Comparison of ENCODE assay signal across 19 mouse cellular contexts in genomic region chr1:121388732-121389131, GRCm38 (mm10). TPM values are rescaled to one million over a fixed set of nuclear protein-coding genes. Genes with fewer than 3 reads are reported as not detected.
DNase-seq lines count a peak whose midpoint lies in the region; ATAC-seq and TF ChIP-seq lines count a peak whose summit lies in the region.
"Had no signal": no experiment of that assay in that cellular context is flagged by ENCODE, and none has a peak within 500 bp of the region (broad histone marks: within the 10 kb centered on the region; RNA-seq: fewer than 3 reads in every experiment).

No protein-coding gene starts in this region.

- H3K4me1 ChIP-seq in forebrain, embryonic 12.5 days = peaks cover 9% of the 10 kb centered on the region
- peaks cover 10% of the 10 kb centered on the region; the same call in 1 of the 2 replicates for H3K4me1 ChIP-seq in forebrain, embryonic 14.5 days (ENCODE audit: control insufficient read depth, insufficient read depth, low read length)
- peaks cover 27% of the 10 kb centered on the region for H3K4me1 ChIP-seq in hindbrain, embryonic 14.5 days (replicated peaks; ENCODE audit: control insufficient read depth, insufficient read depth, low read length)
- peaks cover 3% of the 10 kb centered on the region for H3K4me1 ChIP-seq in hindbrain, embryonic 12.5 days
- H3K4me1 ChIP-seq: heart, embryonic 13.5 days; intestine, embryonic 15.5 days had no signal

- DNase-seq in forebrain, embryonic 14.5 days (ENCODE audit: low spot score) = no peak
- no peak for DNase-seq in hindbrain, embryonic 14.5 days (ENCODE audit: low spot score)
- no peak for DNase-seq in layer of hippocampus, adult 2 months (ENCODE audit: low spot score in 2 of 2)
- DNase-seq in layer of hippocampus, adult 9-11 months = no peak
- DNase-seq in urinary bladder, adult 18-20 months (ENCODE audit: low spot score in 2 of 2) = no peak
- DNase-seq: adrenal gland, postnatal 14 days; cerebellum, adult 11-12 months; cerebellum, adult 9-10 months; cerebellum, postnatal 25 days; gastrocnemius, postnatal 36 days; heart, adult 11 months; heart, postnatal 4 days had no signal

- H3K9me3 ChIP-seq in forebrain, embryonic 12.5 days = no peaks in the 10 kb centered on the region
- no peaks in the 10 kb centered on the region for H3K9me3 ChIP-seq in forebrain, embryonic 14.5 days (replicated peaks; ENCODE audit: control insufficient read depth, low read length)
- H3K9me3 ChIP-seq in hindbrain, embryonic 14.5 days (ENCODE audit: control insufficient read depth, low read length) = no peaks in the 10 kb centered on the region
- H3K9me3 ChIP-seq in hindbrain, embryonic 12.5 days (replicated peaks) = no peaks in the 10 kb centered on the region
- H3K9me3 ChIP-seq: heart, embryonic 13.5 days; intestine, embryonic 15.5 days had no signal

- H3K4me2 ChIP-seq in forebrain, embryonic 12.5 days = no peak overlapping the region
- no peak overlapping the region for H3K4me2 ChIP-seq in forebrain, embryonic 14.5 days (ENCODE audit: low read length)
- no peak overlapping the region for H3K4me2 ChIP-seq in hindbrain, embryonic 14.5 days (replicated peaks)
- no peak overlapping the region for H3K4me2 ChIP-seq in hindbrain, embryonic 12.5 days (replicated peaks)
- H3K4me2 ChIP-seq: heart, embryonic 13.5 days; intestine, embryonic 15.5 days had no signal

- no peaks in the 10 kb centered on the region for H3K36me3 ChIP-seq in forebrain, embryonic 12.5 days (replicated peaks)
- no peaks in the 10 kb centered on the region for H3K36me3 ChIP-seq in forebrain, embryonic 14.5 days (ENCODE audit: control insufficient read depth, insufficient read depth, low read length)
- no peaks in the 10 kb centered on the region for H3K36me3 ChIP-seq in hindbrain, embryonic 14.5 days (replicated peaks; ENCODE audit: control insufficient read depth, insufficient read depth)
- H3K36me3 ChIP-seq in hindbrain, embryonic 12.5 days = no peaks in the 10 kb centered on the region
- H3K36me3 ChIP-seq: heart, embryonic 13.5 days; intestine, embryonic 15.5 days had no signal

- no peak overlapping the region for H3K9ac ChIP-seq in forebrain, embryonic 12.5 days
- no peak overlapping the region for H3K9ac ChIP-seq in forebrain, embryonic 14.5 days (ENCODE audit: low read length)
- no peak overlapping the region for H3K9ac ChIP-seq in hindbrain, embryonic 14.5 days
- no peak overlapping the region for H3K9ac ChIP-seq in hindbrain, embryonic 12.5 days
- H3K9ac ChIP-seq: heart, embryonic 13.5 days; intestine, embryonic 15.5 days had no signal

- no peak overlapping the region for H3K4me3 ChIP-seq in forebrain, embryonic 12.5 days (replicated peaks)
- no peak overlapping the region for H3K4me3 ChIP-seq in forebrain, embryonic 14.5 days (ENCODE audit: low read depth, low read length)
- H3K4me3 ChIP-seq in hindbrain, embryonic 14.5 days (replicated peaks; ENCODE audit: low read length) = no peak overlapping the region
- no peak overlapping the region for H3K4me3 ChIP-seq in hindbrain, embryonic 12.5 days
- H3K4me3 ChIP-seq in layer of hippocampus, adult 2 months = no peak overlapping the region
- H3K4me3 ChIP-seq: heart, embryonic 13.5 days; intestine, embryonic 15.5 days had no signal

- WGBS in forebrain, embryonic 12.5 days = 51% methylated on average over 7 of the region's 7 CpGs
- 41% methylated on average over 7 of the region's 7 CpGs for WGBS in forebrain, embryonic 14.5 days
- 56% methylated on average over 7 of the region's 7 CpGs for WGBS in hindbrain, embryonic 14.5 days
- 58% methylated on average over 7 of the region's 7 CpGs for WGBS in hindbrain, embryonic 12.5 days

- no peak for TF ChIP-seq CTCF in layer of hippocampus, adult 2 months (conservative IDR thresholded peaks at IDR 0.05)

- ATAC-seq in forebrain, embryonic 12.5 days (ENCODE audit: low FRiP score) = no peak
- ATAC-seq in forebrain, embryonic 14.5 days = no peak
- no peak for ATAC-seq in hindbrain, embryonic 14.5 days (ENCODE audit: low FRiP score)
- no peak for ATAC-seq in hindbrain, embryonic 12.5 days (ENCODE audit: low FRiP score)
- ATAC-seq: activated CD4-positive, CD25-positive, alpha-beta regulatory T cell, adult 4 months; intestine, embryonic 15.5 days; Patski had no signal

- no peaks in the 10 kb centered on the region for H3K27me3 ChIP-seq in forebrain, embryonic 12.5 days
- H3K27me3 ChIP-seq in forebrain, embryonic 14.5 days (replicated peaks; ENCODE audit: control insufficient read depth, insufficient read depth, low read length) = no peaks in the 10 kb centered on the region
- no peaks in the 10 kb centered on the region for H3K27me3 ChIP-seq in hindbrain, embryonic 14.5 days (ENCODE audit: control insufficient read depth, insufficient read depth, low read length)
- H3K27me3 ChIP-seq in hindbrain, embryonic 12.5 days = no peaks in the 10 kb centered on the region
- H3K27me3 ChIP-seq: CH12.LX; heart, embryonic 13.5 days; intestine, embryonic 15.5 days; Patski had no signal

- H3K27ac ChIP-seq in forebrain, embryonic 12.5 days = 0 out of 2 replicates have a peak overlapping the region, but pooled peaks have one; percentile 8
- H3K27ac ChIP-seq in forebrain, embryonic 14.5 days (ENCODE audit: low read depth, low read length) = no peak overlapping the region
- 0 out of 2 replicates have a peak overlapping the region, but pooled peaks have one; percentile 29 for H3K27ac ChIP-seq in hindbrain, embryonic 14.5 days
- no peak overlapping the region for H3K27ac ChIP-seq in hindbrain, embryonic 12.5 days
- H3K27ac ChIP-seq in layer of hippocampus, adult 2 months = peak overlapping the region; percentile 74
- H3K27ac ChIP-seq: heart, embryonic 13.5 days; intestine, embryonic 15.5 days had no signal

RNA-seq across cellular contexts. Expression of gene Ccdc93, which starts 42.1 kb away (rescaled TPM):
- polyA plus RNA-seq in forebrain, embryonic 12.5 days (2016; fragmentation: Nextera tagmentation; extraction: Ambion mirVana) = 11.0 and 11.4 TPM in 2 replicates
- 5.8 and 8.2 TPM in 2 replicates for polyA plus RNA-seq in forebrain, embryonic 14.5 days (2014; fragmentation: Nextera tagmentation; extraction: Ambion mirVana)
- polyA plus RNA-seq in hindbrain, embryonic 14.5 days (2014; fragmentation: Nextera tagmentation; extraction: Ambion mirVana) = 10.3 and 10.6 TPM in 2 replicates
- polyA plus RNA-seq in hindbrain, embryonic 12.5 days (2016; fragmentation: Nextera tagmentation; extraction: Ambion mirVana) = 14.9 and 15.8 TPM in 2 replicates
- total RNA-seq in layer of hippocampus, adult 2 months (2021) = 10 to 100 TPM; 30.1 to 32.4 TPM

RNA-seq across cellular contexts. Expression of gene Insig2, which starts 56.3 kb away (rescaled TPM):
- polyA plus RNA-seq in forebrain, embryonic 12.5 days (2016; fragmentation: Nextera tagmentation; extraction: Ambion mirVana) = 26.1 and 28.6 TPM in 2 replicates
- 23.8 and 31.4 TPM in 2 replicates for polyA plus RNA-seq in forebrain, embryonic 14.5 days (2014; fragmentation: Nextera tagmentation; extraction: Ambion mirVana)
- 25.9 and 29.9 TPM in 2 replicates for polyA plus RNA-seq in hindbrain, embryonic 14.5 days (2014; fragmentation: Nextera tagmentation; extraction: Ambion mirVana)
- polyA plus RNA-seq in hindbrain, embryonic 12.5 days (2016; fragmentation: Nextera tagmentation; extraction: Ambion mirVana) = 29.2 and 29.4 TPM in 2 replicates
- total RNA-seq in layer of hippocampus, adult 2 months (2021) = 10 to 100 TPM; 66.4 to 73.8 TPM

Comparison
In these comparisons a context has a peak if more than half of its experiments do, and no peak if none do; other contexts are left out.
1. H3K27ac ChIP-seq: peak in forebrain, embryonic 12.5 days (single experiment), hindbrain, embryonic 14.5 days (single experiment) and layer of hippocampus, adult 2 months (single experiment); none in forebrain, embryonic 14.5 days (single experiment) and hindbrain, embryonic 12.5 days (single experiment).